Mouse (Mus musculus) midbrain, embryonic 10.5 days (tissue): ENCODE measurements around the gene Lbx2. TPM values are rescaled to one million over a fixed set of nuclear protein-coding genes. Genes with fewer than 3 reads are reported as not detected.

Experiments
- DNase-seq: peaks from one replicate; pipeline ENCODE4 v3.0.0-alpha.2; 2017; ENCODE audit warnings: low spot score
- H3K27ac ChIP-seq: fragments of 300-500 bp; sonication (generic); replicated peaks from 2 replicates; pipeline ENCODE4 v1.5.1; 2016; ENCODE audit warnings: mild to moderate bottlenecking
- H3K27me3 ChIP-seq: fragments of 300-500 bp; sonication (generic); 2 replicates; pipeline ENCODE4 v1.6.1; 2016; ENCODE audit warnings: low read depth, mild to moderate bottlenecking; ENCODE audit not compliant: poor library complexity, severe bottlenecking
- H3K36me3 ChIP-seq: fragments of 300-500 bp; sonication (generic); 2 replicates; pipeline ENCODE4 v1.6.1; 2016; ENCODE audit warnings: mild to moderate bottlenecking, moderate library complexity
- H3K4me1 ChIP-seq: fragments of 300-500 bp; sonication (generic); 2 replicates; pipeline ENCODE4 v1.6.1; 2016
- H3K4me3 ChIP-seq: fragments of 300-500 bp; sonication (generic); 2 replicates; pipeline ENCODE4 v1.5.1; 2016; ENCODE audit warnings: mild to moderate bottlenecking, moderate library complexity
- H3K9me3 ChIP-seq: fragments of 300-500 bp; sonication (generic); replicated peaks from 2 replicates; pipeline ENCODE4 v1.6.1; 2016; ENCODE audit warnings: mild to moderate bottlenecking
- WGBS: fragments of 180-500 bp; shearing (Covaris S2); methylation state at CpG from one replicate; pipeline ENCODE4 v1.1.7; 2016; 5-methylcytosine and 5-hydroxymethylcytosine counted together
- microRNA counts: library from miRNA; unstranded; fragments of <30 nt; microRNA quantifications from one replicate; lab custom pipeline; 2017
- microRNA-seq: library from miRNA; unstranded; fragments of <30 nt; microRNA quantifications from one replicate; pipeline ENCODE4, GENCODE M21; 2017
- polyA plus RNA-seq: library from polyadenylated mRNA; unstranded; fragments of >200 nt; fragmentation: Nextera tagmentation; extraction: Ambion mirVana; gene quantifications from 2 replicates; pipeline ENCODE4 v1.2.1, GENCODE M21; 2016

The Lbx2 gene
- polyA plus RNA-seq, 1 experiment from 2014 or later, result 0.73 TPM

DNA sequence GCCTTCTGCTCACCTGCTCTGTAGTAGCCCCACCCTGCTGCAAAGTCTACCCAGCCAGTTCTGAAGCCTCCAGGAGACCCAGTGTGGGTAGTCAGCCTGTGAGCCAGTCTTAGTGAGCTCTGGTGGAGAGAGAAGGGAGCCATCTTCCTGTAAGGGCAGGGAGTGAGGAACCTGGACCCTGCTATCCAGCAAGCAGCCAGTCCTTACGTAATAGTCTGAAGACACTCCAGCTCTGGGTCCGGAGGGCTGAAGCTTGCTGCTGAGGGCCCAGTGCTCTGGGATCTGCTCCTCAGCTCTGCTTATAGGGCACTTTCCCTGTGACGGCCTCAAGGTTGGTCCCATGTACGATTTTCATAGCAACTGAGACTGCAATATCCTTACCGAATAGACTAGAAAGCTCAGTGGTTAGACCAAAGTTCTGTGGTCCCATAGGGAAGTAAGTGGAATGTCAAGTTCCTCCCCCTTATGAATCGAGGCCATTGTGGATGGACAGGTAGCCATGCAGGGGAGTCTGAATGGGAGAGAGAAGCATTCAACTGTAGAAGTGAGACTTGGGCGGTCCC, 48.9 kb downstream of the Lbx2 start, which contains the start of gene Rtkn:
Rtkn (plus strand) TSS at position 513 of the 563 bp plus-strand sequence.
- 60% methylated on average over 7 of the region's 7 CpGs for WGBS
- no peak for DNase-seq
- Histone ChIP-seq H3K27me3 (peaks cover 17% of the 10 kb centered on the region), H3K27ac (peak within 1 kb of the TSS; percentile 100), H3K4me1 (peaks cover 52% of the 10 kb centered on the region), H3K36me3 (peaks cover 6% of the 10 kb centered on the region), H3K9me3 (no peaks in the 10 kb centered on the region), H3K4me3 (peak within 1 kb of the TSS; percentile 74)

- Histone ChIP-seq H3K4me3 (peak overlapping the region; percentile 74), H3K4me1 (peaks cover 53% of the 10 kb centered on the region), H3K27me3 (peaks cover 17% of the 10 kb centered on the region), H3K9me3 (no peaks in the 10 kb centered on the region), H3K36me3 (peaks cover 7% of the 10 kb centered on the region), H3K27ac (peak overlapping the region; percentile 100)
- 2% methylated on average over 37 of the region's 37 CpGs for WGBS
- peak; percentile 29 for DNase-seq
Measured at GRCm38 (mm10) chr6:83135571-83136161, 49.5 kb downstream of the Lbx2 start.

DNA sequence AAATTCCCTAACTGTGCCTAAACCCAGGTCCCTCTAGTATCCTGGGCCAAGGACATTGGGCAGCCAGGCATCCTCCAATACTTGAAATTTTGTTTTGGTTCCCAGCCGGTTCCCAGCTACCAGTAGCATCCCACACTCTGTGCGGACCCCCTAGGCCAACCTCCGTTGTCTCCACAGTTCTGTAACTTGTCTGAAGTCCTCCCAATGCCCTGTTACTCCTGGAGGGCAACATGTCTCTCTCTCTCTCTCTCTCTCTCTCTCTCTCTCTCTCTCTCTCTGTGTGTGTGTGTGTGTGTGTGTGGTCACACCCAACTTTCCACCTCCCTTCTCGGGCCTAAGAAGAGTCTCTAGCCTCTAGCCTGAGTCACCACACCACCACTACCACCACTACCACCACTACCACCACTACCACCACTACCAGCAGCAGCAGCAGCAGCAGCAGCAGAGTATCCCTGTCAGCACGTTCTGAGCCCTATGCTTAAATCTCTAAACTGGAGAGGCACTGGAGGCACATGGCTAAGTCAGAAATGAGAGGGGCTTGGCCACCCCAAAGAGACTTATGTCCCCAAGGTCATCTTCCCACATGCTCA, 50.2 kb downstream of the Lbx2 start:
- Histone ChIP-seq H3K27ac (peak overlapping the region; percentile 100), H3K4me3 (peak overlapping the region; percentile 74), H3K4me1 (peaks cover 56% of the 10 kb centered on the region), H3K27me3 (peaks cover 20% of the 10 kb centered on the region), H3K36me3 (peaks cover 7% of the 10 kb centered on the region), H3K9me3 (no peaks in the 10 kb centered on the region)
- DNase-seq, result no peak
- 10% methylated on average over 5 of the region's 5 CpGs for WGBS

DNA sequence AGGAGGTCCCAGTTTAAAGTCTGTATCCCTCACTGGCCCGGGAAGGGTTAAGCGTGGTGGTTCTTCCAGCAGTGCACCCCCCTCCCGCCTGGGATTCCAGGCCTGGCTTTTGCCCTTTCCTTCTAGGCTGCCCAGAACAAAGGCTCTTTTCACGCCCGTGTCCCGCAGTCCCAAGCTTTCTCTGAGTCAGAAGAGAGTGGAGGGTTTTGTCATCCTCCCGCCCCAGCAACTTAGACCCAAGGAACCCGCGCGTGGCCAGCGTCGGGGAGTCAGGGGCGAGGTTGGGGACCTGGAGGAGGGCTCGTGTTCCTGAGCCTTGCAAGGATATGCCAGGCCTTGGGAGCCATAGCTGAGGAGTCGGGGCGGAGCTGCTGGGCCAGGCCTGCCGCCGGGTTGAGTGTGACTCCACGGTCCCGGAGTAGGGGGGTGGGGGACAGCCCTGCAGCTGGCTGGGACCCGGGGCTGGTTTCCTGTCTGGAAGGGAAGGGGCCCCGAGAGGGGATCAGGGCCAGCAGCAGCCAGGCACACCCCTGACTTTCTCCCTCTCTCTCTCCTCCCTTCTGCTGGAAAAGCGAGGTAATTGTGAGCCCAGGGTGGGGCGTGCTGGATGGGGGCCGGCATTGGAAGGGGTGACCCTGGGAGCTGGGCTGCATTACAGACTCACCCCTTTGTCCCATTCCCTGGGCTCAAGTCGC, 50.9 kb downstream of the Lbx2 start:
- DNase-seq, result peak; percentile 89
- H3K9me3 ChIP-seq, result no peaks in the 10 kb centered on the region
- peak overlapping the region; percentile 74 for H3K4me3 ChIP-seq
- peaks cover 7% of the 10 kb centered on the region for H3K36me3 ChIP-seq
- H3K27ac ChIP-seq, result peak overlapping the region; percentile 100
- H3K4me1 ChIP-seq, result peaks cover 62% of the 10 kb centered on the region
- H3K27me3 ChIP-seq, result peaks cover 26% of the 10 kb centered on the region
- under 1% methylated on average over 26 of the region's 26 CpGs for WGBS

DNA sequence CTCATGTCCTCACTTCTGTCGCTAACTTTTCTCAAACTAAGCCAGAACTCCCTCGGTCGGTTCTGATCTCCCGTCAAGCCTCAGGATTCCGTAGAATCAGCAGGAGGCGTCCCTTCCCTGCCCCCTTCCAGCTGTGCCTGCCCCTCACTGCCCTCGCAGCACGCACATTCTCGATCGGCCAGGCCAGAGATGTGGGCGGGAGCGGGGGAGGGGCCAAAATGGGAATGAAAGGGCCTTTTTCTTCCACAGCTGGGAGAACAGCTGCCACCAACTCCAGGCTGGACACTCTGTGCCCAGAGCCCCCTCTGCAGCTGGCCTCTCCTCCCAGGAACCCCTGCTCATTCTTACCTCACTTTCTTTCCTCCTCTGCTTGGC, 51.4 kb downstream of the Lbx2 start:
- Histone ChIP-seq H3K4me3 (peak overlapping the region; percentile 74), H3K27me3 (peaks cover 31% of the 10 kb centered on the region), H3K27ac (peak overlapping the region; percentile 100), H3K4me1 (peaks cover 68% of the 10 kb centered on the region), H3K9me3 (no peaks in the 10 kb centered on the region), H3K36me3 (peaks cover 7% of the 10 kb centered on the region)
- DNase-seq, result peak; percentile 93
- WGBS, result under 1% methylated on average over 12 of the region's 12 CpGs

MicroRNAs within 50 kb of the gene (microRNA counts, 519-probe panel; counts per million panel counts)
- microRNA mmu-miR-3470a+mmu-miR-3470b (lab: Ali Mortazavi, UCI), result not detected

Small RNA genes lying within 50 kb of the gene (microRNA-seq; reads per million reads assigned to microRNA genes)
- gene Mir3470a (not detected), gene Mir7040 (not detected)

Other genes with a start within 250 kb of the Lbx2 start
- 2.0 and 2.4 TPM in 2 replicates for gene Sema4f, start 146.6 kb upstream of the Lbx2 start, polyA plus RNA-seq
- 0.09 and 0.23 TPM in 2 replicates for gene M1ap, start 139.5 kb upstream of the Lbx2 start, polyA plus RNA-seq
- 8.8 and 9.9 TPM in 2 replicates for gene Dok1, start 52.9 kb upstream of the Lbx2 start, polyA plus RNA-seq
- 7.9 and 9.3 TPM in 2 replicates for gene Loxl3, start 52.2 kb upstream of the Lbx2 start, polyA plus RNA-seq
- 162 and 175 TPM in 2 replicates for gene Aup1, start 31.8 kb upstream of the Lbx2 start, polyA plus RNA-seq
- 79.7 and 82.7 TPM in 2 replicates for gene Htra2, start 31.1 kb upstream of the Lbx2 start, polyA plus RNA-seq
- 1.8 and 2.0 TPM in 2 replicates for gene Dqx1, start 28.5 kb upstream of the Lbx2 start, polyA plus RNA-seq
- 0.79 TPM in 1 of 2 replicates, not detected in the other for gene Tlx2, start 16.1 kb upstream of the Lbx2 start, polyA plus RNA-seq
- gene Pcgf1, start 8.5 kb upstream of the Lbx2 start, polyA plus RNA-seq, result 36.5 and 37.7 TPM in 2 replicates
- gene Ccdc142, start 15.2 kb downstream of the Lbx2 start, polyA plus RNA-seq, result 2.0 and 3.1 TPM in 2 replicates
- gene Gm42688, start 15.2 kb downstream of the Lbx2 start, polyA plus RNA-seq, result 2.4 and 3.1 TPM in 2 replicates
- 148 and 153 TPM in 2 replicates for gene Mrpl53, start 22.7 kb downstream of the Lbx2 start, polyA plus RNA-seq
- gene Mogs, start 29.1 kb downstream of the Lbx2 start, polyA plus RNA-seq, result 31.8 and 33.7 TPM in 2 replicates
- gene Wbp1, start 35.2 kb downstream of the Lbx2 start, polyA plus RNA-seq, result 138 and 180 TPM in 2 replicates
- 18.2 and 18.7 TPM in 2 replicates for gene Ino80b, start 39.1 kb downstream of the Lbx2 start, polyA plus RNA-seq
- gene Rtkn, start 49.1 kb downstream of the Lbx2 start, polyA plus RNA-seq, result 35.3 and 39.7 TPM in 2 replicates
- 13.0 and 14.6 TPM in 2 replicates for gene Wdr54, start 70.0 kb downstream of the Lbx2 start, polyA plus RNA-seq
- gene 1700003E16Rik, start 70.0 kb downstream of the Lbx2 start, polyA plus RNA-seq, result 1.9 and 2.0 TPM in 2 replicates
- gene Dctn1, start 79.6 kb downstream of the Lbx2 start, polyA plus RNA-seq, result 105 and 128 TPM in 2 replicates
- 0.67 and 0.79 TPM in 2 replicates for gene Slc4a5, start 133.5 kb downstream of the Lbx2 start, polyA plus RNA-seq
- 53.2 and 64.0 TPM in 2 replicates for gene Mthfd2, start 239.5 kb downstream of the Lbx2 start, polyA plus RNA-seq
- gene Mob1a, start 239.6 kb downstream of the Lbx2 start, polyA plus RNA-seq, result 60.4 and 61.5 TPM in 2 replicates